Mouse (Mus musculus): Measurements from ENCODE around the gene Atp8a1.

GRCm38 (mm10) chr5:67695055-67695710 lies 152.1 kb downstream of the Atp8a1 start:
- TF ChIP-seq CTCF (IDR thresholded peaks at IDR 0.05; ENCODE audit: borderline replicate concordance, control insufficient read depth, extremely low read depth, insufficient read depth, low read length, poor library complexity) (no peak), POLR2A (IDR thresholded peaks at IDR 0.05; ENCODE audit: control insufficient read depth, extremely low read depth, insufficient read depth, low read length, poor library complexity) (no peak)

Measured in thymus, adult 2 months (tissue).